Mouse (Mus musculus) midbrain, embryonic 16.5 days (tissue): ENCODE results near the gene Ptch1. TPM values are rescaled to one million over a fixed set of nuclear protein-coding genes. Genes with fewer than 3 reads are reported as not detected.

Source experiments
- ATAC-seq: fragments of 200-750 bp; cut with Nextera tagmentation; 2 replicates; pipeline ENCODE4 v1.8.0; 2017; ENCODE audit warnings: moderate TSS enrichment
- H3K27ac ChIP-seq: fragments of 300-500 bp; sonication (generic); 2 replicates; pipeline ENCODE4 v1.5.1; 2014; ENCODE audit warnings: mild to moderate bottlenecking, low read length, mixed read lengths
- H3K27me3 ChIP-seq: fragments of 300-500 bp; sonication (generic); 2 replicates; pipeline ENCODE4 v1.6.1; 2014; ENCODE audit warnings: low read depth, low read length, mixed read lengths; ENCODE audit not compliant: control insufficient read depth, insufficient read depth
- H3K36me3 ChIP-seq: fragments of 300-500 bp; sonication (generic); 2 replicates; pipeline ENCODE4 v1.6.1; 2014; ENCODE audit warnings: mild to moderate bottlenecking, low read length, moderate library complexity, mixed read lengths; ENCODE audit not compliant: control insufficient read depth, insufficient read depth
- H3K4me1 ChIP-seq: fragments of 300-500 bp; sonication (generic); 2 replicates; pipeline ENCODE4 v1.6.1; 2014; ENCODE audit warnings: mild to moderate bottlenecking, low read length, mixed read lengths; ENCODE audit not compliant: control insufficient read depth, insufficient read depth
- H3K4me2 ChIP-seq: fragments of 300-500 bp; sonication (generic); 2 replicates; pipeline ENCODE4 v1.6.1; 2014; ENCODE audit warnings: mild to moderate bottlenecking, low read length, mixed read lengths
- H3K4me3 ChIP-seq: fragments of 300-500 bp; sonication (generic); 2 replicates; pipeline ENCODE4 v1.5.1; 2014; ENCODE audit warnings: low read depth, mild to moderate bottlenecking, low read length, moderate library complexity, mixed read lengths
- H3K9ac ChIP-seq: fragments of 300-500 bp; sonication (generic); 2 replicates; pipeline ENCODE4 v1.6.1; 2014; ENCODE audit warnings: low read depth, low read length, mixed read lengths
- H3K9me3 ChIP-seq: fragments of 300-500 bp; sonication (generic); replicated peaks from 2 replicates; pipeline ENCODE4 v1.6.1; 2014; ENCODE audit warnings: mild to moderate bottlenecking, low read length, mixed read lengths; ENCODE audit not compliant: control insufficient read depth, poor library complexity, severe bottlenecking
- WGBS: fragments of 180-500 bp; shearing (Covaris S2); extraction: QIAGEN DNeasy Blood & Tissue Kit; methylation state at CpG from one replicate; pipeline ENCODE4 v1.1.7; 2014; 5-methylcytosine and 5-hydroxymethylcytosine counted together
- polyA plus RNA-seq: library from polyadenylated mRNA; unstranded; fragments of >200 nt; fragmentation: Nextera tagmentation; extraction: Ambion mirVana; gene quantifications from 2 replicates; pipeline ENCODE4 v1.2.1, GENCODE M21; 2015

Gene Ptch1
- polyA plus RNA-seq, 1 experiment from 2014 or later: 14.3 TPM

- peak overlapping the region; percentile 91 for H3K9ac ChIP-seq
- H3K36me3 ChIP-seq: no peaks in the 10 kb centered on the region
- peaks cover 9% of the 10 kb centered on the region; the same call in 1 of the 2 replicates for H3K27me3 ChIP-seq
- H3K9me3 ChIP-seq: no peaks in the 10 kb centered on the region
- H3K27ac ChIP-seq: peak overlapping the region; percentile 96
- WGBS: under 1% methylated on average over 76 of the region's 99 CpGs
- peak overlapping the region; percentile 99 for H3K4me2 ChIP-seq
- peak overlapping the region; percentile 90 for H3K4me3 ChIP-seq
- no peak for ATAC-seq
- H3K4me1 ChIP-seq: peaks cover 36% of the 10 kb centered on the region
Observed at GRCm38 (mm10) chr13:63565320-63566017, 7.9 kb downstream of the Ptch1 start.

GRCm38 (mm10) chr13:63564626-63565319 lies 8.6 kb downstream of the Ptch1 start:
- peak overlapping the region; percentile 96 for H3K27ac ChIP-seq
- H3K4me3 ChIP-seq: peak overlapping the region; percentile 90
- no peaks in the 10 kb centered on the region for H3K36me3 ChIP-seq
- peak overlapping the region; percentile 91 for H3K9ac ChIP-seq
- H3K9me3 ChIP-seq: no peaks in the 10 kb centered on the region
- ATAC-seq: no peak
- peaks cover 6% of the 10 kb centered on the region; the same call in 1 of the 2 replicates for H3K27me3 ChIP-seq
- WGBS: under 1% methylated on average over 36 of the region's 36 CpGs
- H3K4me2 ChIP-seq: peak overlapping the region; percentile 99
- peaks cover 36% of the 10 kb centered on the region for H3K4me1 ChIP-seq

DNA sequence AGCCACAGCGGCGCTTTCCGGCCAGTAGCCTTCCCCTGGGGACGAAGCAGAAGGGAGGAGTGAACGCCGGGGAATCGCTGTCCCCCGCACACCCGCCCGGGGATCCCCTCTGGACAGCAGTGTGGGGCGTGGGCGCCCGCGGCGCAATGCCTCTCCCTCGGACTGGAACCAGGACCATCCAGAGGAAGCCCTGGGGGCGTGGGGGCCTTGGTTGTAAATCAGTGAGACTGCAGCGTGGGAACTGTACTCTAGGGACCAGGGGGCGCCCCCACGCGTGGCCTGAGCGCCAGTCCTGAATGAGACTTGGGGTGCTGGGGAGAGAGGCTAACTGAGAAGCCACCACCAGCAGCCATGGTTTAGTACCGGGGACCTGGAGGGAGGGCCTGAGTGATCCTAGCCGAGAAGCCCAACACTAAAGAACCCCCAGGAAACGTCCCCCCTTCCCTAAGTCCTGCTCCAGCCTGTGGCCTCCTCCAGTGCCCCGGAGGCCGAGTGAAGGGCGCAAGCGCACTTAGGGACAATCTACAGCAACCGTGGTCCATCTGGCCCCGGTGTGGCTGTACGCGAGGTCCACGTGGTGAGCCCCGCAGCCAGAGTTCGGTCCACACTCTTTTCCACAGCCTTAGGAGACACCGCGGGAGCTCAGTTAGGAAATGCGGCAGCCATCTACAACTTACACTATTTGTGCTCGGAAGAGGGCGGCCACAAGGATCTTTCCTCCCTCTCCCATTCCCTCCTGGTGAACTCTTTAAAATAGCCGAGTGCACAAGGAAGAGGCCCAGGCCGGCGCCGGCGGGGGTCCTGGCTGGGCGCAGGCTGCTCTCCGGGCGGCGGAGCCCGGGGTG lies 9.4 kb downstream of the Ptch1 start:
- peak overlapping the region; percentile 96 for H3K27ac ChIP-seq
- peaks cover under 1% of the 10 kb centered on the region; the same call in 1 of the 2 replicates for H3K27me3 ChIP-seq
- H3K9ac ChIP-seq: peak overlapping the region; percentile 91
- under 1% methylated on average over 50 of the region's 51 CpGs for WGBS
- peak overlapping the region; percentile 90 for H3K4me3 ChIP-seq
- H3K9me3 ChIP-seq: no peaks in the 10 kb centered on the region
- H3K4me2 ChIP-seq: peak overlapping the region; percentile 99
- ATAC-seq: no peak
- H3K4me1 ChIP-seq: peaks cover 39% of the 10 kb centered on the region
- no peaks in the 10 kb centered on the region for H3K36me3 ChIP-seq

DNA sequence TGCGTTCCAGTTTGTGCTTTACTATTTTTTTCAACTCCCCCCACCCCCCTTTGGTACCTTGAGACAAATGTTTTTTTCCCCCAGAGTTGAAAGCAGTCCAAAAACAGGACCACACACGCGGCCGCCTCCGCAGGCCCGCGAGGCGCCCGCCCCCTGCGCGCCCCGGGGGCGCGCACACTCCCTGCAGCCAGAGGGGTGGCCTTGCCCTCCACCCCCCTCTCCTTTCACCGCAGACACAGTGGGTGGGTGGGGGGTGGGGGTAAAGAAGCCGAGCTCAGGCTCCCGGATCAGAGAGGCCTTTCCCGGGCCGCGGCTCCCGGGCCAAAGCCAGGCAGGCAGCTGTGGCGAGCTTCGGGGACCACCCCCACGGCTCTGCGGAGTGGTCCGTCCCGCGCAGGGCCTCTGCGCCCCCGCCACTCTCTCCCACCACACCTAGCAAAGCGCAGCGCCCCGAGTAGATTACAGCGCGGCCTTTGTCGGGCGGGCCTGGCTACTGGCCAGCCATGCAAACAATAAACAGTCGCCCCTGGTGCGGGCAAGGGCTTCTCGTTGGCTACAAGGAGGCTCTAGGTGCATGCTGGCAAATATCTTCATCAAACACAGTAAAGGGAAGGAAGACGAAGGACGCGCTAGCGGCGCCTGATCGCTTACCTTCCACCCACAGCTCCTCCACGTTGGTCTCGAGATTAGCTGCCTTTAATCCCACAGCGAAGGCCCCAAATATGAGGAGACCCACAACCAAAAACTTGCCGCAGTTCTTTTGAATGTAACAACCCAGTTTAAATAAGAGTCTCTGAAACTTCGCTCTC lies 10.2 kb downstream of the Ptch1 start:
- H3K4me3 ChIP-seq: peak overlapping the region; percentile 90
- no peaks in the 10 kb centered on the region for H3K27me3 ChIP-seq
- H3K4me1 ChIP-seq: peaks cover 37% of the 10 kb centered on the region
- H3K9me3 ChIP-seq: no peaks in the 10 kb centered on the region
- WGBS: under 1% methylated on average over 46 of the region's 51 CpGs
- H3K36me3 ChIP-seq: no peaks in the 10 kb centered on the region
- peak overlapping the region; percentile 91 for H3K9ac ChIP-seq
- H3K4me2 ChIP-seq: peak overlapping the region; percentile 99
- peak overlapping the region; percentile 96 for H3K27ac ChIP-seq
- peak; percentile 61 for ATAC-seq

DNA sequence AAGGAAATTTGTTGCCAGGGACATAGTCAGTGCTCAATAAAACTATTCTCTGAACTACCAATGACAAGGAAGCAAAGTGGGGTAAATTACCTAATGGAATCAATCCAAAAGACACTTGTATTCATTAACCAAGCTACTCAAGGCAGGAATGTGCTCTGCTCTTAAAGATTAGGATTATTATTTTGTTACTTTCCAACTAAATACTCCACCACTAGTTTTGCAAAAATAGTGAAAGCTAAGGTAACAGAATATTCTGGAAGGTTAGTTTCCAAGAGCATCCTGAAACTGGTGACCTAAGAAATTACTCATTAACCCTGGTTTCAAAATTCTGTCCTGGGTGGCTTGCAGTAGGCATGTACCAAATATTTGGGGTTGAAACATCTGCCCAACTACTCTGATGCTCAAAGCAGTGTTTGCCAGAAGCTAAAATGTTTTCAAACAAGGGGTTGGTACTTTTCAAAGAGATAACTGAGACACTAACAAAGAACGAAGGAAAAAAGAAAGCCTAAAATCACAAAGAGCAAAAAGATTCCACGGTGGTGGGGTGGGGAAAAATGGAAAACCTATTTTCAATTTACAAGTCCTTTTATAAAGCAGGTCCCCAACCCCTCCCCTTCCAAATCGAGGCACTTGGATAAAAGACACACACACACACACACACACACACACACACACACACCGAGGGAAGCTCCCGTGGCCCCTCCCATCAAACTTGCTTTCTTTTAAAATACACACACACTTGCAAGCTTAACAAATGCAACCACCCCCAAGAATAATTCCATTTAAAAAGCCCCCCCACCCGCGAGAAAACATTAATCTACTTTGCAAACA lies 11.0 kb downstream of the Ptch1 start:
- Histone ChIP-seq H3K4me1 (peaks cover 36% of the 10 kb centered on the region), H3K27ac (no peak overlapping the region)
- under 1% methylated on average over 7 of the region's 7 CpGs for WGBS

GRCm38 (mm10) chr13:63558297-63558890 lies 15.0 kb downstream of the Ptch1 start:
- ATAC-seq: no peak
- Histone ChIP-seq H3K4me1 (peaks cover 40% of the 10 kb centered on the region), H3K9ac (no peak overlapping the region), H3K9me3 (no peaks in the 10 kb centered on the region), H3K4me3 (no peak overlapping the region), H3K27me3 (no peaks in the 10 kb centered on the region), H3K4me2 (0 out of 2 replicates have a peak overlapping the region, but pooled peaks have one; percentile 5), H3K27ac (no peak overlapping the region), H3K36me3 (no peaks in the 10 kb centered on the region)
- 46% methylated on average over 8 of the region's 8 CpGs for WGBS

More for the DNA sequence above, 11.0 kb downstream of the Ptch1 start:
- Histone ChIP-seq H3K4me3 (peak overlapping the region; percentile 90), H3K27me3 (no peaks in the 10 kb centered on the region), H3K4me2 (peak overlapping the region; percentile 99), H3K9me3 (no peaks in the 10 kb centered on the region), H3K9ac (peak overlapping the region; percentile 91), H3K36me3 (no peaks in the 10 kb centered on the region)
- no peak for ATAC-seq

GRCm38 (mm10) chr13:63556431-63556830 lies 17.0 kb downstream of the Ptch1 start:
- Histone ChIP-seq H3K4me2 (no peak overlapping the region), H3K4me1 (peaks cover 37% of the 10 kb centered on the region), H3K27ac (no peak overlapping the region), H3K4me3 (no peak overlapping the region), H3K27me3 (no peaks in the 10 kb centered on the region), H3K36me3 (no peaks in the 10 kb centered on the region), H3K9ac (no peak overlapping the region), H3K9me3 (no peaks in the 10 kb centered on the region)
- WGBS: 24% methylated on average over 1 of the region's 1 CpGs
- ATAC-seq: no peak
